Mouse (Mus musculus) retina, adult 2 months (tissue): ENCODE results near the gene Map3k6.

Experiments used
- DNase-seq: peaks from one replicate; pipeline ENCODE4 v3.0.0-alpha.2; 2012; ENCODE audit warnings: low read depth, low spot score

The Map3k6 gene

DNA sequence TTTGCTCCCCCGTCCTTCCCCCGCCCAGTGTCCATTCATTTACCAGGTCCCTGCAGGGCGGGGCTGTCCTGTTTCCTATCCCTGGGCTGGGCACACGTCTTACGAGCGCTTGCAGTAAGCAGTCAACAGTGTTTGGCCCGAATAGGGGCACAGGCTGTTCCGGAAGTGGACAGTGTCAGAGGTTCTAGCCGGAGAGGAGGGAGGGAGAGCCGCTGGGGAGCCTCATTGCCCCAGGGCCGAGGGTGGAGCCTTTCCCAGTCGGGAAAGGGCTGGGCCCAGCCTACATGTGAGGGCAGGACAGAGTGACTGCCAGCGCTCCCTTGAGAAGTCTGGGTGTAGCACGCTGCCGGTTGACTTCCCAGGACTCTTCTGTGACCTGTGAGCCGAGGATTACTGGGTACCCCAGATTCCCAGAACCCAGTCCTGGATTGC is at the start of gene Map3k6:
Gene Map3k6, plus strand, starts transcription at position 329 of the 432 bp plus-strand sequence.
- no peak for DNase-seq

DNA sequence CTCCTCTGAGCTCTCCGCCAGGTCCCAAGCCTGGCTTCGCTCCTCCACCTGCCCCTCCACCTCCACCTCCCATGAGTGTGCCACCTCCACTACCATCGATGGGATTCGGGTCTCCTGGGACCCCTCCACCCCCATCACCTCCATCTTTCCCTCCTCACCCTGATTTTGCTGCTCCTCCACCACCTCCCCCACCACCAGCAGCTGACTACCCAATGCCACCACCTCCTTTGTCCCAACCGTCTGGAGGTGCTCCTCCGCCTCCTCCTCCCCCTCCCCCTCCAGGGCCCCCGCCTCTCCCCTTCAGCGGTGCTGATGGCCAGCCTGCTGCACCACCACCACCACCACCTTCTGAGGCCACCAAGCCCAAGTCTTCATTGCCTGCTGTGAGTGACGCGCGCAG is 46.1 kb upstream of the Map3k6 start:
- no peak for DNase-seq

DNA sequence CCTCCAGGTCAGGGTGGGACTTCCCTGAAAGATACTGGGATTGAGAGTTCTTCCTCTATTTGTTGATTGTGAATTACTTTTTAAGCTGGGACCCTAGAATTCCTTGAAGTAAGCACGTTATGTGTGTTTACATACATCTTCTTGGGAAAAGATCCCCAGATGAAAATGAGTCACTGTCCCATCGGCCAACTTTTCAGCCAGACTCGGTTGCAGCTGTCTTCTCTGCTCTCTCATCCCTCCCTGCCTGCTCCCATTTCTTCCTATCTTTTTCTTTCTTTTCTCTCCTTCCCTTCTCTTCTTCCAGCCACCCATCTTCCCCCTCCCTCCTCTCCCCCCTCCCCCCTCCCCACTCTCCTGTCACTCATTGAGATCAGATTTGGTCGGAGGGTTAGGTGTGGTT is 45.6 kb upstream of the Map3k6 start:
- no peak for DNase-seq

DNA sequence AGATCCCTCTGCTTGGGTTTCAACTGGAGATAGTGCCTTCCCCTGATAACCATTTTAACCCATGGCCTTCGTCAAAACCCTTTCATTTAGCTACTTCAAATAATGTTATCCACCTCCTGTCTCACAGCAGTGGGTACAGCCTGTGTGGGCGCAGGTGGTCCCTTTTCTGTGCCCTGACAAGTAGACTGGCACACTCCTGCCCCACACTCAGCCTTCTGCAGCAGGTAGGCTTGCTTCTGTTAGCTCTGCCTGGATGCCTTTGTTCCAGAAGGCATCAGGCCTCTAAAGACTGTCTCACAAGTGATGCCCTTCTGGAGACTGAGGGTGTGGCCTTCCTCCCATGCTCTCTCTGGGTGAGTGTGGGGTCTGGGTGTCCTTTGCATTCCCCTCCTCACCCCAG is 44.5 kb upstream of the Map3k6 start:
- DNase-seq = no peak

DNA sequence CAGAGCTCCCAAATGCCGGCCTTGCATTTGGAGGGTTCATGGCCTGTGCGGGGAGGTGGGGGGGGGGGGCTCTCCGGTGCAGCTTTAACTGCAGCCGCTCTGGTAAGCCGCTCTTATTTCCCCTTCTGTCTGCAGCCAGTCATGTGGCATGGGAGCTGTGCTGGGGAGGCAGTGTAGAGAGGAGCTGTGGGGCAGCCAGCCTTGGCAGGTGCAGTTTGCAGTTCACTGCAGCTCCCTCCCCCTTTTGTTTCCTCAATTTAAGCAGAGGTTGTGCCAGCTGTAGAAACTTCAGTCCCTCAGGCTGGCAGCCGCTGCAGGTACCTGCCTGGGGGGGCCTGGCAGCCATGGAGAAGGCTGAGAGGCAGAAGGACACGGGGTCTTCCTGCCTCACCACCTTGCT is 43.8 kb upstream of the Map3k6 start:
- no peak for DNase-seq

DNA sequence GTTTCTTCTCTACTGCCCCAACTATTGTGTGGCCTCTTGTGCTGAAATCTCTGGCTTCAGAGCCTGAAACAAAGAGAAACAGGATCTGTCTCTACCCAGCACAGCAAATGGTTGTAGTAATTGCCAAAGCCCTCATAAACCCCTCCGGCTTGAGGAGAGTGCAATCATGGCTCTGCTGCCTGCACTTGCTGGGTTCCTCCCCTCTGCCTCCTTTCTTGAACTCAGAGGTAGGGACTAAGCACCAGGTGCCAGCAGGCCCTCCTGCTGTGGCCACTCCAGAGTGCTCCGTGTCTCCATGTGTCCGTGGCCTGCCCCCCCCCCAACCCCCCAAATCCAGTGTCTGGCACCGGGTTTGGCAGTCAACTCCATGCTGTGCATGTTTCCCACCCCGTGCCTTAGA is 43.3 kb upstream of the Map3k6 start:
- no peak for DNase-seq

- no peak for DNase-seq
Observed at GRCm38 (mm10) chr4:133197801-133198286, 42.8 kb upstream of the Map3k6 start.

DNA sequence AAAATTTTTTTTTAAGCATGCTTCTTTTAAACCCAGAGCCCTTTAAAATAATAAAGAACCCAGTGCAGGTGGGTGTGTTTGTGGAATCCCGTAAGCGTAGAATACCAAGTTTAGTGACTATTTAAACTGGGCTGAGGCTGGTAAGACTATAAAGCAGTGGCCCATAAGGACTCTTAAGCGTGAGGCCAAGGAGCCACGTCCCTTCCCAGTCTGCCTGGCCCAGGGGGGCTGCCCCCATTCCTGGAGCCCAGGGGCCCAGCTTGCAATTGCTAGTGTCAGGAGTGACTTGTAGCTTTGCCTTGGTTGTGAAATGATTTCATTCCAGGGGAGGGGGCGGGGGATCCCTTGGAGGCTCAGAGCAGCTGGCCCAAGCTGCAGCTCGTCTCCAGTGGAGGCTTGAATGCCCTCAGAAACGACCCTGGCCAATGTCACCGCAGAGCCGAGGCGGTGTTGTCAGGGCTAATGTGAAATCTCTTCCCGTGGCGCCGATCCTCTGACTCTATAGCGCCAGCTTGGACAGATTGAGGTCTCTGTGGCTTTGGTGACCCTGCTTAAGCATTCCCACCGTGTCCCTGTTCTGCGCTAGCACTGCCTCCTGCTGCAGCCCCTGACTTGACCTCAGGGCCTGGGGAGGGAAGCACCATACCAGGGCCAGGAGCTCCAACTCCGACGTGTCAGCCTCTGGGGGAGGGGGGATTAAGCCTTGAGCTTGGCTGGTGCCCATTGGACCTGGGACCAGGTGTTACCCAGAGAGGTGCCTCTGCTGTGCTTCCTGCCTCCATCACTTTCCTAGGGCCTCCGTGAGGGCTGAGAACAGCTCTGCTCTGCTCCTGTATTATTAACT is 42.1 kb upstream of the Map3k6 start:
- no peak for DNase-seq

DNA sequence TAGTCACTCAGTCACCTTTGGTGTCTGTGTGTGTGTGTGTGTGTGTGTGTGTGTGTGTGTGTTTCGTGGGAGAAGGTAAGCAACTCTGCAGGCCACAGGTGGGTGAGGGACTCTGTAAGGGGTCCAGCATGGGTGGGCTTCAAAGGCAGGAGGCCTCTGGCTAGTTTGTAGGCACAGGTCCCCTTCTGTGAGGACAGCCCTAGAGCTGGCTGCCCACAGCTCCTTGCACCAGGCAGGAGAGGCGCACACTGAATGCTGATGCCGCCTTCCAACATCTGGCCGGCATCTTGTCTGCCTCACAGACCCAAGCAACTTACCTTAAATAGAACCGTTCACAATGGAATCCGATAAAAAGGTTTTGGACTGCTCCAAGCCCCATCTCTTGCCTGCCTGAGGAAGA is 40.9 kb upstream of the Map3k6 start:
- no peak for DNase-seq

- no peak for DNase-seq
Observed at GRCm38 (mm10) chr4:133200343-133200742, 40.3 kb upstream of the Map3k6 start.

DNA sequence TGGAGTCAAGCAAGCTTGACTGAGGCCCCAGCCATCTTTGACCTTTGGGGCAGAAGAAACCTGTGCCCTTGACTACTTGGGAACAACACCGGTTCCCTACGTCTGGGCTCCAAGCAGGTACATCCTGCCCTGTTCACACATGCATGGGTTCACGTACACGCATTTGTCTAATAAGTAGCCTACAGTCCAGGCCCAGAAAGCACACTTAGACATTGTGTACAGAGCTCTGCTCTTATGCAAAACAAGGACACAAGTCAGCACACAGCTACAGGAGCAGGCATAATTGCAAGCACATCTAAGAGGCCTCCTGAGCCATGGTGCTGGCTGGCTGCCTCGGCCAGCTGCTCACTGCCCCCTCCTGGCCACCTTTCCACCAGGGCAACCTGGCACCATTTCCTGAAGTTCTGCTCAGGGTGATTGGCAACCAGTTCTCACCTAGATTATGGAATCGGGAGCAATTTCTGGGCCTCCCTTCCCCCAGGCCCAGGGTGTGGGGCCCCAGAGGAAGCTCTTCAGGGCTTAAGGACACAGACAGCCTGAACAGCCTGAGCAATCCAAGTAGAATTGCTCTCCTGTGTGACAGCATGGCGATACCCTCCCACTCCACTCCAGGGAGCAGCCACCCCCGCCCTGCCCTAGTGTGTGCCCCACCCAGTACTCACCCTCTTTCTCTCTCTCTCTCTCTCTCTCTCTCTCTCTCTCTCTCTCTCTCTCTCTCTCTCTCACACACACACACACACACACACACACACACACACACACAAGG is 39.4 kb upstream of the Map3k6 start:
- no peak for DNase-seq

- no peak for DNase-seq
Observed at GRCm38 (mm10) chr4:133202254-133202653, 38.4 kb upstream of the Map3k6 start.

- no peak for DNase-seq
Observed at GRCm38 (mm10) chr4:133203591-133203990, 37.0 kb upstream of the Map3k6 start.

GRCm38 (mm10) chr4:133204379-133204778 is 36.2 kb upstream of the Map3k6 start:
- DNase-seq = no peak

- no peak for DNase-seq
Observed at GRCm38 (mm10) chr4:133209366-133209765, 31.3 kb upstream of the Map3k6 start.

GRCm38 (mm10) chr4:133210023-133210787 is 30.4 kb upstream of the Map3k6 start:
- DNase-seq = no peak

DNA sequence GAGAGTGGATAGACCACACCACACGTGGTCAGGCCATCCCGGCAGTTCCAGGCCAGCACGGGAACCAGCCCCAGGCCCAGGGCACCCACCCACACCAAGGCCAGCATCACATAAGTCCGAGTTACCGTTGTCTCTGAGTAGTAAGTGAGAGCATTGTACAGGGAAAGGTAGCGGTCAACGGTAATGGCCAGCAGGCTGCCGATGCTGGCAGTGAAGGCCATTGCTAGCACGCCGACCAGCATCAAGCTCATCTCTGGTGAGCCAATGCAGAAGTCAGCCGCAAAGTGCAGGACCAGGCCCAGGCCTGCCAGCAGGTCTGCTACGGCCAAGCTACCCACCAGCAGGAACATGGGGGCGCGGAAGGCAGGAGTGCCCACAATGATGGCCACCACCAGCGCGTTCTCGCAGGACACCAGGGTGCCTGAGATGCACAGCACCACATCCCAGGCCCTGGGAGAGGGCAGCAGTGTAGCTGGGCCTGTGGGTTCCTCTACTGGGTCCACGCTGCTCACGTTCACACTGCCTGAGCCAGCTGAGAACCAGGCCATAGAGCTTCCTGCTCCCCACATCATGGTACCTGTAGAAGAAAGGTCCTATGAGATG is 29.7 kb upstream of the Map3k6 start:
- no peak for DNase-seq

- no peak for DNase-seq
Observed at GRCm38 (mm10) chr4:133211751-133212561, 28.7 kb upstream of the Map3k6 start, which contains the start of the genes Cd164l2 and Gpr3. TSS of gene Cd164l2 (plus strand) at chr4:133212131. TSS of gene Gpr3 (minus strand) at chr4:133212536.

DNA sequence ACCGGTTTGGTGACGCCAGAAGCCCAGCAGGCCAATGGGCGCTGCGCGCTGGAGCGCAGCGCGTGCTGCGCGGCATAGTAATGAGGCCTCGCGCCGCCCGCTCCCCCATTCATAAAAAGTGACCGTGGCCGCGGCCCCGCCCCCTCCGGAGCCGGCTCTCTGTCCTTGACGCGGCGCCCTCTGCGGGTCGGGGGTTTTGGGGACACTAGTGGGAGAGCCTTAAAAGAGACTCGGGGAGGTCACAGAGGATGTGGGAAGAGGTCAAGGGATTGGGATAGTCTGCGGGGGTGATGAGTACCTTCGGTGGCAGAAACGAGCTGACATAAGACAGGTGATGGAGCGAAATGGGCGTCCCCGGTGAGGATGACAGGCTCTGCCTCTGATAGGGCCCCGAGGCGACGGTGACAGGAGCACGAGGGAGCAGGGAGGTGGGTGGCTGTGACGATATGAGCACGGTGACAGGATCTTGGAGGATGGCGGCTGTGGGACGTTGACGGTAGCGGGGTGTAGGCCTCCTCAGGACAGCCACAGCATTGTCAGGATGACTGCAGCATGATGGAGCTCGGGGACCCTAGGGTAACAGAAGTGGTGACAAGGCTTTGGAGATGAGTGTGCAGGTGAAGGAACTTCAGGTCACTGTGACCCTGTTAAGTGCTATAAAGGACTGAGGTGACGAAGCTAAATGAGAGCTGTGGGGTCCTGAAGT is 27.9 kb upstream of the Map3k6 start:
- peak; percentile 40 for DNase-seq

GRCm38 (mm10) chr4:133213268-133213590 is 27.4 kb upstream of the Map3k6 start:
- no peak for DNase-seq
